Comparison of ENCODE assay signal across 24 mouse cellular contexts in genomic region chr6:54114412-54114811, GRCm38 (mm10).
"Had no signal": no experiment of that assay in that cellular context is flagged by ENCODE, and none has a peak within 500 bp of the region (broad histone marks: within the 10 kb centered on the region; RNA-seq: fewer than 3 reads in every experiment).

No protein-coding gene starts in this region.

- H3K27ac ChIP-seq: heart, embryonic 10.5 days; hindbrain, embryonic 13.5 days; hindbrain, embryonic 15.5 days; hindbrain, postnatal 0 days; layer of hippocampus, adult 2 months; left cerebral cortex, adult 2 months; limb, embryonic 10.5 days; limb, embryonic 12.5 days; liver, embryonic 13.5 days; liver, embryonic 15.5 days had no signal

- H3K4me2 ChIP-seq: heart, embryonic 12.5 days; hindbrain, embryonic 13.5 days; hindbrain, embryonic 15.5 days; limb, embryonic 12.5 days; liver, embryonic 11.5 days; liver, embryonic 13.5 days; liver, embryonic 15.5 days had no signal

- H3K9ac ChIP-seq: heart, embryonic 12.5 days; hindbrain, embryonic 13.5 days; hindbrain, embryonic 15.5 days; limb, embryonic 12.5 days; liver, embryonic 13.5 days; liver, embryonic 15.5 days; liver, postnatal 0 days had no signal

- H3K4me3 ChIP-seq: heart, embryonic 10.5 days; heart, embryonic 12.5 days; hindbrain, embryonic 13.5 days; hindbrain, embryonic 15.5 days; layer of hippocampus, adult 2 months; left cerebral cortex, adult 2 months; limb, embryonic 10.5 days; limb, embryonic 12.5 days; liver, embryonic 13.5 days; liver, embryonic 15.5 days had no signal

- H3K27me3 ChIP-seq: hindbrain, embryonic 13.5 days; hindbrain, embryonic 15.5 days; limb, embryonic 12.5 days; liver, embryonic 13.5 days; liver, embryonic 15.5 days had no signal

- DNase-seq: gastrocnemius, postnatal 14 days; gastrocnemius, postnatal 36 days; heart, adult 18-20 months; heart, postnatal 10 days; kidney, adult 18-20 months; kidney, adult 8-10 months; kidney, postnatal 10 days; kidney, postnatal 25 days; kidney, postnatal 4 days; liver; liver, embryonic 13.5 days; liver, postnatal 0 days had no signal

- H3K36me3 ChIP-seq: heart, embryonic 10.5 days; heart, embryonic 12.5 days; hindbrain, embryonic 13.5 days; hindbrain, embryonic 15.5 days; limb, embryonic 10.5 days; limb, embryonic 12.5 days; liver, embryonic 13.5 days; liver, embryonic 15.5 days had no signal

- ATAC-seq: hindbrain, postnatal 0 days; intestine, postnatal 0 days; liver, postnatal 0 days had no signal

- H3K9me3 ChIP-seq: heart, embryonic 10.5 days; heart, embryonic 12.5 days; hindbrain, embryonic 13.5 days; hindbrain, embryonic 15.5 days; limb, embryonic 10.5 days; limb, embryonic 12.5 days; liver, embryonic 13.5 days; liver, embryonic 15.5 days had no signal
